Mouse (Mus musculus): ENCODE results near the gene Tex33.
"Not testable (repeated sequence)": the region's sequence is repeated elsewhere in the genome, so short reads cannot be mapped to it uniquely, and the experiment has no call there.

The Tex33 gene

GRCm38 (mm10) chr15:78377859-78378258 lies 17.9 kb downstream of the Tex33 start:
- DNase-seq (ENCODE audit: low spot score in 2 of 2): no peak

GRCm38 (mm10) chr15:78374204-78374603 lies 21.5 kb downstream of the Tex33 start:
- peak in 1 of 2 experiments; percentile 41 for DNase-seq (ENCODE audit: low spot score in 2 of 2)

GRCm38 (mm10) chr15:78372796-78373195 lies 22.9 kb downstream of the Tex33 start:
- DNase-seq (ENCODE audit: low spot score in 2 of 2): no peak

GRCm38 (mm10) chr15:78369641-78370040 lies 26.1 kb downstream of the Tex33 start:
- peak in 1 of 2 experiments; percentile 22 for DNase-seq (ENCODE audit: low spot score in 2 of 2)

GRCm38 (mm10) chr15:78368926-78369346 lies 26.8 kb downstream of the Tex33 start:
- peak in 1 of 2 experiments; percentile 38 for DNase-seq (ENCODE audit: low spot score in 2 of 2)

GRCm38 (mm10) chr15:78367811-78368210 lies 27.9 kb downstream of the Tex33 start:
- peak in 1 of 2 experiments; percentile 50 for DNase-seq (ENCODE audit: low spot score in 2 of 2)

GRCm38 (mm10) chr15:78366875-78367274 lies 28.8 kb downstream of the Tex33 start:
- DNase-seq (ENCODE audit: low spot score in 2 of 2): peak; percentile 44 to 53

- no peak for DNase-seq (ENCODE audit: low spot score in 2 of 2)
Observed at GRCm38 (mm10) chr15:78365916-78366315, 29.8 kb downstream of the Tex33 start.

- no peak for DNase-seq (ENCODE audit: low spot score in 2 of 2)
Observed at GRCm38 (mm10) chr15:78355548-78355947, 40.2 kb downstream of the Tex33 start.

- DNase-seq (ENCODE audit: low spot score in 2 of 2): peak; percentile 75 to 83
Observed at GRCm38 (mm10) chr15:78354958-78355357, 40.8 kb downstream of the Tex33 start.

GRCm38 (mm10) chr15:78351586-78352165 lies 44.0 kb downstream of the Tex33 start:
- DNase-seq (ENCODE audit: low spot score in 2 of 2): no peak

- no peak for DNase-seq (ENCODE audit: low spot score in 2 of 2)
Observed at GRCm38 (mm10) chr15:78344567-78344966, 51.1 kb downstream of the Tex33 start.

- DNase-seq (ENCODE audit: low spot score in 2 of 2): no peak
Observed at GRCm38 (mm10) chr15:78343683-78344082, 52.0 kb downstream of the Tex33 start.

GRCm38 (mm10) chr15:78340919-78341318 lies 54.8 kb downstream of the Tex33 start:
- DNase-seq (ENCODE audit: low spot score in 2 of 2): not testable (repeated sequence)

GRCm38 (mm10) chr15:78339627-78340423 lies 55.9 kb downstream of the Tex33 start:
- DNase-seq (ENCODE audit: low spot score in 2 of 2): peak; percentile 56 to 69

GRCm38 (mm10) chr15:78334380-78334779 lies 61.3 kb downstream of the Tex33 start:
- no peak for DNase-seq (ENCODE audit: low spot score in 2 of 2)

GRCm38 (mm10) chr15:78332981-78333380 lies 62.7 kb downstream of the Tex33 start:
- no peak for DNase-seq (ENCODE audit: low spot score in 2 of 2)

- no peak for DNase-seq (ENCODE audit: low spot score in 2 of 2)
Observed at GRCm38 (mm10) chr15:78331523-78332340, 64.0 kb downstream of the Tex33 start.

- no peak for DNase-seq (ENCODE audit: low spot score in 2 of 2)
Observed at GRCm38 (mm10) chr15:78330706-78331105, 65.0 kb downstream of the Tex33 start.

GRCm38 (mm10) chr15:78329972-78330371 lies 65.7 kb downstream of the Tex33 start:
- not testable (repeated sequence) for DNase-seq (ENCODE audit: low spot score in 2 of 2)

- DNase-seq (ENCODE audit: low spot score in 2 of 2): no peak
Observed at GRCm38 (mm10) chr15:78328520-78329097, 67.1 kb downstream of the Tex33 start.
